Mouse (Mus musculus): ENCODE results near the gene Kdm4d.
"Not testable (repeated sequence)": the region's sequence is repeated elsewhere in the genome, so short reads cannot be mapped to it uniquely, and the experiment has no call there.

The Kdm4d gene

GRCm38 (mm10) chr9:14500023-14500915, at the start of gene Kdm4d, which contains the start of gene Cwc15:
TSS of gene Kdm4d (minus strand) at chr9:14500482.
TSS of gene Cwc15 (plus strand) at chr9:14500617.
- DNase-seq (ENCODE audit: low read depth, low spot score) = peak; percentile 98

- no peak for DNase-seq (ENCODE audit: low read depth, low spot score)
Observed at GRCm38 (mm10) chr9:14548366-14548761, 48.1 kb upstream of the Kdm4d start.

GRCm38 (mm10) chr9:14547584-14548365, 47.5 kb upstream of the Kdm4d start:
- DNase-seq (ENCODE audit: low read depth, low spot score) = no peak

- no peak for DNase-seq (ENCODE audit: low read depth, low spot score)
Observed at GRCm38 (mm10) chr9:14544034-14544757, 43.9 kb upstream of the Kdm4d start.

- DNase-seq (ENCODE audit: low read depth, low spot score) = no peak
Observed at GRCm38 (mm10) chr9:14534833-14535456, 34.7 kb upstream of the Kdm4d start.

GRCm38 (mm10) chr9:14533659-14534058, 33.4 kb upstream of the Kdm4d start:
- DNase-seq (ENCODE audit: low read depth, low spot score) = no peak

- DNase-seq (ENCODE audit: low read depth, low spot score) = no peak
Observed at GRCm38 (mm10) chr9:14532283-14532682, 32.0 kb upstream of the Kdm4d start.

- peak; percentile 23 for DNase-seq (ENCODE audit: low read depth, low spot score)
Observed at GRCm38 (mm10) chr9:14530004-14530403, 29.7 kb upstream of the Kdm4d start.

DNA sequence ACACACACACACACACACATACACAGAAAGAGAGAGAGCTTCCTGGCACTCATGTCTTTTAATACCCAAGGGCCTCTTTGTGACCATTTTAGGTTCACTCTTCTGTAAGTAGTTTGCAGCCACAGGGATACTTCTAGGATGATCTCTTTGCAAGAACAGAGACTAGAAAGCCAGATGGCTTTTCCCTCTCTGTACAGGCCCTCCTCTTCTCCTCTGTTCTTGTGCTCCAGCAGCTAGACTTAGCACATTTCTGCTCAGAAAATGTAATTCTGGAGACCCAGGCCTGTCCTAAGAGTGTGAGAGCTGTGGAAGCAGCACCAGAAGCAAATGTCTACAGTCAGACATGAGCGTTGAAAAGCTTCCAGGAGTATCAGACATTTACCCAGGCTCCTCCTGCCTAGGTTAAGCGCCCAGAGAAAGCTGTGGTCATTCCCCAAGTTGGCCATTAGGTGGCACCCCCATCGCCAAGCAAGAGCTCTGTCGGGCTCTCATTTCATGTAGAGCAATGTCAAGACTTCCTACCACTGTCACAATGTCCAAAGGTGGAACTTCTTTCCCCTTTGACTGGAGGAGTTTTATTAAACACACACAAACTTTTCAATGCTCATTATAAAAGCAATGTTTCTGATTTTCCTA, 23.2 kb upstream of the Kdm4d start:
- DNase-seq (ENCODE audit: low read depth, low spot score) = peak; percentile 74

- DNase-seq (ENCODE audit: low read depth, low spot score) = no peak
Observed at GRCm38 (mm10) chr9:14521695-14522094, 21.4 kb upstream of the Kdm4d start.

- no peak for DNase-seq (ENCODE audit: low read depth, low spot score)
Observed at GRCm38 (mm10) chr9:14520971-14521670, 20.8 kb upstream of the Kdm4d start.

- DNase-seq (ENCODE audit: low read depth, low spot score) = no peak
Observed at GRCm38 (mm10) chr9:14518105-14518504, 17.8 kb upstream of the Kdm4d start.

GRCm38 (mm10) chr9:14517296-14517695, 17.0 kb upstream of the Kdm4d start:
- no peak for DNase-seq (ENCODE audit: low read depth, low spot score)

DNA sequence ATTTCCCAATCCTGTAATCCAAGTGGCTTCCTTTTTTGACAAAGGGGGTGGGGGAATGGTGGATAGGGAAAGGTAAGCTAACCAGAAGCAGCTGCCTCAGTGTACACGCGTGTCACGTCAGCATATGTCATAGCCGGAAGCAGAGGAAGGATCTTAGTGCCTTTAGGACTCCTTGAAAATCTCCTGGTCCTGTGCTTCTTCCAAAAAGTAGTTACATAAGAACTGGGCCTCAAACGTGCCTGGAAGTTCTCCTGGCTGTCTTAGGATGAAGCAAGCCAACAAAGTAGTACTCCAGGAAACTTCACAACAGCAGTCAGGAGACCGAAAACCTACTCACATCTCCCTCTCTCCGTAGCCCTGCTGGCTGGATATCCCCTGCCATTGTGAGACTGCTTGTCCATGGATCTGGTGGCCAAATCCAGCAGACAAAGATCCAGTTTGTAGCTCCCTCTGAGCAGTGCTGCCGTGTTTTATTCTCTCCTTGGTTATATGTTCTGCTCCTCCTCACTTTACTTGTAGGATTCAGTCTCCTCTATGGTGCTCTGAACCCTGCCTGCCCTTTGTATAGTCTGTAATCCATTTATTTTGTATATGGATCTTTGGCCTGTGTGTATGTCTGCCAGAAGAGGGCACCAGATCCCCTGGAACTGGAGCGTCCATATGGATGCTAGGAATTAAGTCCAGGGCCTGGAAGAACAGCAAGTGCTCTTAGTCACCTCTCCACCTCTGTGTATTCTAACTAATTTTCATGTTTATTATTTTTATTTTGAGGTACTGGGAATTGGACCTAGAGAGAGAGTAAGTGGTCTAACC, 12.6 kb upstream of the Kdm4d start:
- peak; percentile 63 for DNase-seq (ENCODE audit: low read depth, low spot score)

GRCm38 (mm10) chr9:14500916-14501424, 688 bp upstream of the Kdm4d start:
- DNase-seq (ENCODE audit: low read depth, low spot score) = peak; percentile 8

DNA sequence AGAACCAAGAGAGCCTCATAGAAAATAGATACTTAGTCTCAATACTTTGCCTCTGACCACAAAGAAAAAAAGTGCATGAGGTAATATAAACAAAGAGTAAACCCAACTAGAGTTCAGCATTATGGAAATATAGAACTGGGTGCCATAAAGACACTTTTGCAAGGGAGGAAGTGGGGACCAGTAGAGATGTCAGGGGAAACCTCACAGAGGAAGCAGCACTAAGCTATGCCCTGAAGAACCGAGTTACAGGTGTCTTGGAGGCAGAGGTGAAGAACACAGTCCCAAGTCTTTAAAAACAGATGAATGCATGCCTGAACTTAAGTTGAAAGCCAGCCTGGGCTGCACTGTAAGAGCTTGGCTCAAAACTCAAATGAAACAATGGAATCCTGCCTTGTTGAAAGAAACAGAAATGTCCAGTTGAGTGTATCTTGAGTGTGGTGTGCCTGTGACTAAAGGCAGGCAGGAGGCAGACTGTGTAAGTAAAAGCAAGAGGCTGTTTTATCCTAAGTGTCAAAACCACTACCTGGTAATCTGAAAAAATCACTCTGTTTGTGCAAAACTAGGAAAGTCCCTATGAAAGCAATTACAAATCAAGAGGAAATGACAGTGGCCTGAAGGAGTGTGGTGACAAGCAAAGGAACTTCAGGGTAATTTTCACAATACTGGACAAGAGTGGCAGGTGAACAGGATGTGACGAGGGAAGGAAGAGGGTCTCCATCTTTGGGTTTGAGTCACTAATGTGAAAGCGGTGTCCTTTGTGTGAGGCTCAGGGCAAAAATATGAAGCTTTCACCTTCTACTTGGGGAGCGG, 1.2 kb downstream of the Kdm4d start:
- no peak for DNase-seq (ENCODE audit: low read depth, low spot score)

GRCm38 (mm10) chr9:14463668-14464067, 36.6 kb downstream of the Kdm4d start:
- not testable (repeated sequence) for DNase-seq (ENCODE audit: low read depth, low spot score)

- not testable (repeated sequence) for DNase-seq (ENCODE audit: low read depth, low spot score)
Observed at GRCm38 (mm10) chr9:14462536-14462935, 37.7 kb downstream of the Kdm4d start.

Measured in ES-CJ7 (cell line).